Mouse (Mus musculus) heart, postnatal 0 days (tissue): ENCODE data around the gene Mucl3. TPM values are rescaled to one million over a fixed set of nuclear protein-coding genes. Genes with fewer than 3 reads are reported as not detected.

Experiments used
- ATAC-seq: fragments of 200-750 bp; cut with Nextera tagmentation; 2 replicates; pipeline ENCODE4 v1.8.0; 2017; ENCODE audit warnings: low read depth, moderate number of reproducible peaks, moderate library complexity; ENCODE audit not compliant: insufficient read depth
- DNase-seq: peaks from one replicate; pipeline ENCODE4 v3.0.0-alpha.2; 2016; ENCODE audit warnings: low spot score
- H3K27ac ChIP-seq: fragments of 300-500 bp; sonication (generic); 2 replicates; pipeline ENCODE4 v1.5.1; 2014; ENCODE audit warnings: low read depth, mild to moderate bottlenecking
- H3K27me3 ChIP-seq: fragments of 300-500 bp; sonication (generic); 2 replicates; pipeline ENCODE4 v1.6.1; 2014; ENCODE audit warnings: low read length, mixed read lengths; ENCODE audit not compliant: control insufficient read depth, insufficient read depth
- H3K36me3 ChIP-seq: fragments of 300-500 bp; sonication (generic); replicated peaks from 2 replicates; pipeline ENCODE4 v1.6.1; 2014; ENCODE audit warnings: low read length, mixed read lengths; ENCODE audit not compliant: control insufficient read depth, insufficient read depth
- H3K4me1 ChIP-seq: fragments of 300-500 bp; sonication (generic); 2 replicates; pipeline ENCODE4 v1.6.1; 2014; ENCODE audit warnings: antibody characterized with exemption; ENCODE audit not compliant: control insufficient read depth, insufficient read depth
- H3K4me2 ChIP-seq: fragments of 300-500 bp; sonication (generic); 2 replicates; pipeline ENCODE4 v1.6.1; 2014; ENCODE audit warnings: low read depth, mild to moderate bottlenecking, low read length, moderate library complexity
- H3K4me3 ChIP-seq: fragments of 300-500 bp; sonication (generic); 2 replicates; pipeline ENCODE4 v1.5.1; 2014; ENCODE audit warnings: low read depth, low read length
- H3K9ac ChIP-seq: fragments of 300-500 bp; sonication (generic); replicated peaks from 2 replicates; pipeline ENCODE4 v1.6.1; 2014; ENCODE audit warnings: low read depth, low read length, mixed read lengths
- H3K9me3 ChIP-seq: fragments of 300-500 bp; sonication (generic); replicated peaks from 2 replicates; pipeline ENCODE4 v1.6.1; 2016; ENCODE audit warnings: low read length; ENCODE audit not compliant: control insufficient read depth
- CTCF ChIP-seq: IDR thresholded peaks from 2 replicates; pipeline ENCODE4 v1.5.1; 2016; ENCODE audit warnings: antibody characterized with exemption, control low read depth, low read depth
- EP300 ChIP-seq: IDR thresholded peaks from 2 replicates; pipeline ENCODE4 v1.6.1; 2016; ENCODE audit warnings: antibody characterized with exemption, low read depth
- WGBS: fragments of 180-500 bp; shearing (Covaris S2); extraction: QIAGEN DNeasy Blood & Tissue Kit; methylation state at CpG from one replicate; pipeline ENCODE4 v1.1.7; 2014; 5-methylcytosine and 5-hydroxymethylcytosine counted together
- polyA plus RNA-seq: library from polyadenylated mRNA; unstranded; fragments of >200 nt; fragmentation: Nextera tagmentation; extraction: Ambion mirVana; gene quantifications from 2 replicates; pipeline ENCODE4 v1.2.1, GENCODE M21; 2015
- total RNA-seq: library from RNA; depleted of rRNA; stranded (reverse); fragments of >200 nt; gene quantifications from 2 replicates; pipeline ENCODE4 v1.2.3, GENCODE M21; 2014; ENCODE audit warnings: low replicate concordance; rRNA removed

The Mucl3 gene
- total RNA-seq (not detected in 2 replicates), polyA plus RNA-seq (not detected in 2 replicates)

DNA sequence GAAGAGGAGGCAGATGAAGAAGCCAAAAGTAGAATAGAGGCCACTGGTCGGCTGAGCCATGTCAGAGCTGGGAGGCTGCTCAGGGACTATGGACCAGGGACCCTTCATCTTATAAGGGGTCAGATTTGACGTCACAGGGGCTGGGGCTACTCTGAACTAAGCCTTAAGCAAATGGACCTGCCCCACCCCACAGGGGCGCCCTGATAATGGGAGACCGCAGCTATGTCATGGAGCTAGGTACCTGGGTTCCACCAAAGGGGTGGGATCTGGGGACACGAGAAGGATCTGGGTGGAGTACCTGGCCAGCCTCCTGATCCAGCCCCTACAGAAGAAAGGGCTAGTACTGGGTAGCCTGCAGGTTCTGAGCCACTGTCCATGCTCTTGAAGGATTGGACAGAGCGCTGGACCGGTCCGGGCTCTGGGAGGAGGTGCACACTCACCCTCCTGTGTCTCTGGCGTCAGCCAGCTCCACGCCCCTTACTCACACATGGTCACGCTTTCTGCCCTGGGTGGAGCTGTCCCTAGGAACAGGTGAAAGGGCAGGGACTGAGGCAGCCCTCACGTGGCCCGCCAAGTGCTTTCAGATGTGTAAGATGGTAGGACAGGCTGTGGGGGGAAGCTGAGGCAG is at the start of gene Mucl3:
TSS of gene Mucl3 (minus strand) at position 87 of the 628 bp plus-strand sequence.
- no peak for TF ChIP-seq CTCF
- no peak for TF ChIP-seq EP300
- ATAC-seq (no peak; the same call in 1 of the 2 replicates), DNase-seq (no peak)
- WGBS = 64% methylated on average over 13 of the region's 13 CpGs
- H3K4me2 ChIP-seq = no peak within 1 kb of the TSS
- H3K27me3 ChIP-seq = 0 out of 2 replicates have a peak, but pooled peaks cover 7% of the 10 kb centered on the region
- H3K9me3 ChIP-seq = no peaks in the 10 kb centered on the region
- no peak within 1 kb of the TSS for H3K9ac ChIP-seq
- no peak within 1 kb of the TSS for H3K4me3 ChIP-seq
- no peak within 1 kb of the TSS for H3K27ac ChIP-seq
- no peaks in the 10 kb centered on the region for H3K36me3 ChIP-seq
- peaks cover 4% of the 10 kb centered on the region; the same call in 1 of the 2 replicates for H3K4me1 ChIP-seq

- H3K9me3 ChIP-seq = no peaks in the 10 kb centered on the region
- H3K4me3 ChIP-seq = no peak overlapping the region
- peaks cover 4% of the 10 kb centered on the region; the same call in 1 of the 2 replicates for H3K4me1 ChIP-seq
- no peak for TF ChIP-seq CTCF
- no peak for TF ChIP-seq EP300
- H3K36me3 ChIP-seq = peaks cover 69% of the 10 kb centered on the region
- H3K27me3 ChIP-seq = no peaks in the 10 kb centered on the region
- no peak for DNase-seq
- H3K27ac ChIP-seq = no peak overlapping the region
- ATAC-seq = no peak
- WGBS = 67% methylated on average over 4 of the region's 4 CpGs
- H3K9ac ChIP-seq = no peak overlapping the region
- H3K4me2 ChIP-seq = no peak overlapping the region
Measured at GRCm38 (mm10) chr17:35692368-35692767, 48.9 kb upstream of the Mucl3 start.

DNA sequence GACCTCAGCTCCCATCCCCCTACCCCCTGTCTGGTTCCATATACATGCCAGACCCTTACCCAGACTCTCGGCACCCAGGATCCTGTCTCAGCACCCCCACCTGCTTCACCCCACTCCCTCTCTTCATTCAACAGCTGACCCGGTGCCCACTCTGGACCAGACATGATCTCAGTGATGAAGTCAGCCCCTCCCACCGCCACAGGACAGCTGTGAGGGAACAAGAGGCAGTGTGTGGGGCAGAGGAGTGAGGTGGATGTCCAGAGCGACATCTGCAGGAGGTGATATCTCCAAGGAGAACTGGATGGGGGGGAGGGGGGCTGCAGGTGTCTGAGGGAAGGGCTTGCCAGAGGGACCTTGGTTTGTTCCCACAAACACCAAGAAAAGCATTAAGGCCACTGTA is 48.3 kb upstream of the Mucl3 start:
- H3K27ac ChIP-seq = no peak overlapping the region
- no peak for TF ChIP-seq EP300
- no peak for TF ChIP-seq CTCF
- ATAC-seq (no peak), DNase-seq (no peak)
- H3K4me3 ChIP-seq = no peak overlapping the region
- H3K36me3 ChIP-seq = peaks cover 75% of the 10 kb centered on the region
- no peaks in the 10 kb centered on the region for H3K9me3 ChIP-seq
- H3K4me2 ChIP-seq = no peak overlapping the region
- WGBS = 73% methylated on average over 4 of the region's 4 CpGs
- H3K4me1 ChIP-seq = no peaks in the 10 kb centered on the region
- no peak overlapping the region for H3K9ac ChIP-seq
- H3K27me3 ChIP-seq = no peaks in the 10 kb centered on the region

DNA sequence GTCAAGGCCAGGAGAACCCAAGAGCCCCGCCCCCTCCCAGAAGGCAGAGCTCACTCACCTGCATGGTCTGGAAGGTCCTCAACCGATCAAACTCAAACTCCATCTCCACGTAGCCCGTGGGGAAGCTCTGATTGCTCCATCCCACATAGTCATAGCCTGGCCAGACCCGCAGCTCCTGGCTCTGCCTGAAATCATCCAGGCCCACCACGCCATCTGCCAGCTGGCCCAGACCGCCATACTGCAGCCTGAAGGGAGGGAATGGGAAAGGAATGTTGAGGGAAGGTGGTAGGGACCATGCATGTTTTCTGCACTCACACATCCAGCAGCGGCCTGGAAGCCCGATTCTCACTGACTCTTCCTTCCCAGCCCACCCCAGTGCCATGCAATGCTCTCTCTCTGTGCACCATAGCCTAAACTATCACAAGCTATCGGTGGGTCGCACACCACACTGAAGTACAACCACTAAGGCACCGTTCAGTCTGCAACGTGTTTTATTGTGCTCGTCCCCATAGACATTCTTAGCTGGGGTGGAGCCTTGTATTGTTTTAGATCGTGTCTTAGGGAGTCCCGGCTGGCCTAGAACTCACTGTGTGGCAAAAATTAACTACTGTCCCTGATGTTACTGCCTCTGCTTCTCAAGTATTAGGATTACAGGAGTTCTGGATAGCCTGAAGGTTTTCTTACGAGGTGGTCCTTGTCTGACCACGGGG is 46.6 kb upstream of the Mucl3 start:
- 81% methylated on average over 18 of the region's 18 CpGs for WGBS
- Histone ChIP-seq H3K27me3 (no peaks in the 10 kb centered on the region), H3K9ac (no peak overlapping the region), H3K4me1 (no peaks in the 10 kb centered on the region), H3K9me3 (no peaks in the 10 kb centered on the region), H3K4me2 (no peak overlapping the region), H3K36me3 (peaks cover 87% of the 10 kb centered on the region), H3K4me3 (no peak overlapping the region), H3K27ac (no peak overlapping the region)
- ATAC-seq (no peak), DNase-seq (no peak)
- TF ChIP-seq EP300 (no peak), CTCF (no peak)

DNA sequence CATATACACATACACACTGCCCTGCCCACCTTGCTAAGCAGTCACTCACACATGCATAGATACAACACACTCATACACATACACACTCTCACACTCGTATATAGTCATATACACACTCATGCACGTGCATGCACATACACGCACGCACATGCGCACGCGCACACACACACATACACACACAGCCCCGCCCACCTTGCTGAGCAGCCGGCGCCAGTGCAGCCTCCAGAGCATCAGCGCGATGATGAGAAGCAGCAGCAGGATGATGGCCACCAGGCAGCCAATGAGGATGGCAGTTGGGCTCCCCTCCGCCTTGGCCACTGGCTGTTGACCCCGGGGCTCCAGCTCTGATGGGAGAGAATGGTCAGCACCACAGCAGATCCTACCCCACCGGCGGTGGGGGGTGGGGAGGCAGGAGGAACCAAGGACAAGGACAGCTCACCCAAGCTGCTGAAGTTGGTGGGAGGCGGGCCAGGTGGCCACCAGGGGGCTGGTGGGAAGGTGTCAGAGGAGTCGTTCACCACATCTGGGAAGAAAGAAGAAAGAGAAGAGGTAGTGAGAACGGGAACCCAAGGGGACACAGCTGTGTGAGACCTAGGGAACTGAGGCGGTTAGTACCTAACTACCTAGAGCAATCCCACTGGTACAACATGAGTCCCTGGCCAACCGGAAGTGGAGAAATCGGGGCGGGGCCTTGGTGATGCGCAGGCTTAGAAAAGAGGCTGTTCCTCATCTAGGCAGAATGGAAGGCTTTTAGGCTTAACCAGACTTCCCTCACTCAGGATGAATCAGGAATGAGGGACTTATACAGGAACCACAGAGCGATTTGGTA is 45.1 kb upstream of the Mucl3 start:
- Histone ChIP-seq H3K9me3 (no peaks in the 10 kb centered on the region), H3K4me2 (no peak overlapping the region), H3K9ac (no peak overlapping the region), H3K36me3 (peaks cover 98% of the 10 kb centered on the region), H3K27me3 (no peaks in the 10 kb centered on the region), H3K4me1 (no peaks in the 10 kb centered on the region), H3K27ac (no peak overlapping the region), H3K4me3 (no peak overlapping the region)
- ATAC-seq (no peak), DNase-seq (no peak)
- no peak; the same call in 1 of the 2 replicates for TF ChIP-seq CTCF
- TF ChIP-seq EP300 = no peak
- WGBS = 83% methylated on average over 25 of the region's 25 CpGs
